Mouse (Mus musculus) heart, adult 11 months (tissue): ENCODE results near the gene Olfr10.

Experiments used
- DNase-seq: peaks from one replicate; pipeline ENCODE4 v3.0.0; 2022

Gene Olfr10

DNA sequence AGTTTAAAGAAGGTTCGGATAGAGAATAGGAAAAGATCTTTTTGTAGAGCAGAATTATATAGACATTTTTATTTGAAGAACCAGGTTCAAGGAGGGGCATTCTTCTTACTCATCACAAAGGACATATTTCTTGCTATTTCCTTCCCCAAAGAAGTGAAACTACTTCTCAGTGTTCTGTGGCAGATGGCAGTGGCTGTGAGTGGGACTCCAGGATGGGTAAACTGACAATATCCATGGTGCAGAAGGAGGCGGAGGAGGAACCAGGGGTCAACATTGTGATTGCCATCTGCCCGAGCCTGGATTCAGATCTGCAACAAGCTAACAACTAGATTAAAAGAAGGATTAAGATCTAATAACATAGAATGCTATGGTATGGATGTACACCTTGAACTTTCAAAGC, 22.2 kb downstream of the Olfr10 start:
- no peak for DNase-seq

DNA sequence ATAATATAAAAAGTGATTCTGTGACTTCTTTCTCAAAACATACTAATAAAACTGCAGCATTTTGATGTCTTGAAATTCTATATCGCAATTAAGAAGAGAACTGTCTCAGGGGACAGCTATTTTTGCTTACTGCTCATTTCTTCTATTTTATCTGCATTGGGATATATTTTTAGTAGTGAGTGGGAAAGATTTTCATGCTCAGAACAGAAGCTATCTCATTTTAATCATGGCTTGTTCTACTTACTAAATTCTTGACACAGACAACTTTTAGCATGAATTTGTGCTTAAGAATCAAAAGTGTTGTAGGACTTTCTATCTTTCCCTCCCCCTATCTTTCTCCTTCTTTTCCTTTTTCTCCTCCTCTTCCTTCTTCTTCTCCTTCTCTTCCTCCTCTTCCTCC, 25.1 kb downstream of the Olfr10 start:
- no peak for DNase-seq

DNA sequence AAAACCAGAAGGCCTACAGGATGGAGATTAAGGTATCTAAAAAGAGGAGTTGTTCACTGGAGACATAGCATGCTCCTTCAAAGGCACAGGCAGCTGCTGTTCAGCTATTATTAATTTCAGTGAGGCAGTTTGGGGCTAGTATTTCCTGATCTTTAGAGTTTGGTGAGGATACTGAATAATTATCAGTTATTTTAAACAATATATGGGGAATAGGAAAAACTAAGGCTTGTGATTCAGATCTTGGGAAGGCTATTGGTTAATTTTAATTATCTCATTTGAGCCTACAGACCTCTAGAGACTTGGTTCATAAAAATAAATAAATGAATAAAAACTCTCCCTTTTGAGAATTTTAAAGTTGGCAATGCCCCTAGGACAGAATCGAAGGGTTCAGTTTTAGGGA, 30.3 kb downstream of the Olfr10 start, which contains the start of gene Olfr1390:
Gene Olfr1390 (plus strand): TSS at position 301 of the 400 bp plus-strand sequence.
- DNase-seq, result no peak

DNA sequence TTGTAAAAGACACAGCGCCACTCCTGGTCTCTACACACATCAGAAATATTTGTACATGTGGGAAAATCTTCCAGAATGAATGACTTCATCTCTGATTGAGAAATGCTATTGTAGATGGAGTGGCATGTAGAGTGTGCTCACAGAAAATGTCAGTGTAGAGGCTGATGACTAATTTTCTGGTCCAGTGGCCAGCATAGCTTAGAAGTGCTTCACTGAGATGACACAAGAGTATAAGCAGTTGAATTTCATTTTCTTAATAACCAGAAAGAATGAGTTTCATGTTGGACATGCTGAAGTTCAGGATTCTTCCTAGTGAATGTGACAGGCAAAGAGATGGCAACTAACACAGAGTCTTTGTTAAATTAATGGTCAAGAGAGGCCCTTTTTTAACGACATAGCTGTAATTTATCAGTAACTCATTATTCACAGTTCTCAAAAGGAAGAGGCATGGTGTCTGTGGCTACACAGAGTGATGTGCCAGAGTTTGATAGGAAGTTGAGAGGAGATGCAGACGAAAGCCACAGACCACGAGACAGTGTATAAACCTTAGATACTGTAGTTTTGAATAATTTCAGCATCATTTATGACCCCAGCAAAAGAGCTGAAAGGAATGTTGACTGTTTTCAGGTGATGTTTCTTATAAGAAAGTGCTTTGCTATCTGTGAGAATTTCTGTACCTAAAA, 32.8 kb downstream of the Olfr10 start:
- no peak for DNase-seq
